Comparison of ENCODE assay signal across 18 mouse cellular contexts in genomic region chr6:100868863-100869262, GRCm38 (mm10).
"Had no signal": no experiment of that assay in that cellular context is flagged by ENCODE, and none has a peak within 500 bp of the region (broad histone marks: within the 10 kb centered on the region; RNA-seq: fewer than 3 reads in every experiment).

No protein-coding gene starts in this region.

- H3K27ac ChIP-seq: kidney, postnatal 0 days; layer of hippocampus, adult 2 months; liver, embryonic 14.5 days; lung, embryonic 15.5 days; midbrain, embryonic 10.5 days; stomach, embryonic 15.5 days had no signal

- H3K9ac ChIP-seq: liver, embryonic 14.5 days; lung, embryonic 15.5 days; stomach, embryonic 15.5 days had no signal

- H3K27me3 ChIP-seq: lung, embryonic 15.5 days; megakaryocyte, embryonic 14.5 days; stomach, embryonic 15.5 days had no signal

- H3K4me1 ChIP-seq: lung, embryonic 15.5 days; megakaryocyte, embryonic 14.5 days; midbrain, embryonic 10.5 days; stomach, embryonic 15.5 days had no signal

- H3K4me2 ChIP-seq: lung, embryonic 15.5 days; stomach, embryonic 15.5 days had no signal

- ATAC-seq: intestine, postnatal 0 days had no signal

- H3K9me3 ChIP-seq: lung, embryonic 15.5 days; megakaryocyte, embryonic 14.5 days; midbrain, embryonic 10.5 days; stomach, embryonic 15.5 days had no signal

- DNase-seq: kidney, adult 2 months; kidney, postnatal 25 days; layer of hippocampus, adult 9-11 months; lung, adult 18-20 months; lung, postnatal 10 days; lung, postnatal 36 days; right cerebral cortex, postnatal 4 days; thymus, adult 2 months; thymus, postnatal 14 days; thymus, postnatal 4 days had no signal

- H3K4me3 ChIP-seq: layer of hippocampus, adult 2 months; lung, embryonic 15.5 days; megakaryocyte, embryonic 14.5 days; midbrain, embryonic 10.5 days; stomach, embryonic 15.5 days had no signal
